Mouse (Mus musculus) thymus, adult 18-20 months (tissue): ENCODE measurements at regions not wholly inside any gene's neighbourhood (a gene's known extent, or its start where the extent isn't known, plus 50 kb on each side); places are given as distances from the start of the nearest gene placed in this dataset.
"Not testable (repeated sequence)": the region's sequence is repeated elsewhere in the genome, so short reads cannot be mapped to it uniquely, and the experiment has no call there.

ENCODE experiments used
- DNase-seq, 2 experiments: peaks; one replicate each; pipeline ENCODE4 v3.0.0; 2022; ENCODE audit warnings: mixed read lengths in 2 of 2

- no peak for DNase-seq
Observed at GRCm38 (mm10) chr17:16571403-16571802, 492.5 kb upstream of the Zfp960 start.

DNA sequence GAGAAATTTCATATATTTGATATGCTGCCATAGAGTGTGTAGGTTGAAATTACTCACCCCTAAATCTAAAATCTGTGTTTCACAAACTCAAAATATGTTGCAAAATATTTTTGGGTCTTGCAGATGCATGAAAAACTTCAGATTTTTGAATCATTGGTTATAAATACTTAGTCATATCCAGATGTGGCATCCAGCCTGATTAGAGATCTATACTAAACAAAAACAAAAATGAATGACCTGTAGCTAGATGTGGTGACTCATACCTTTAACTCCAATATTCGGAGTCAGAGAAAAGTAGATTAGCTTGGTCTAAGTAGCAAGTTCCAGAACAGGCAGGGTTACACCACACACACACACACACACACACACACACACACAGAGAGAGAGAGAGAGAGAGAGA, 475.1 kb upstream of the Zfp960 start:
- no peak for DNase-seq

DNA sequence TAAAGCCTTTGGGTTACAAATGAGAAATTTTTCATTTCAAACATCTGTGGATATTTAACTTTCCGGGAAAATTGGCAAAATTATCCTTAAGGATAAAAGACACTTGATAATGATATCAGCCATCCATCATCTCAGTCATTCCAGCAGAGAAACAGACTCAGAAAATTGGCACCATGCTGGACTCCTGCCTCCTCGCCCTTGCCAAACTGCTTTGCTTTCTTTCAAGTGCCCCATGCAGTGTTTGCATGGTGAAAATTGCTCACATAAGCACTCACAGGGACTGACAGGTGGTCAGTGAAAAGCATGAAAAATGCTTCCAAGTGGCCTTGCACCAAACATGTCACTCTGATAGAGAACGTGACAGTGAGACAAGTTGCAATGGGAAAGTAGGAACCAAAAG, 464.2 kb upstream of the Zfp960 start:
- no peak for DNase-seq

- no peak for DNase-seq
Observed at GRCm38 (mm10) chr17:16612405-16612979, 451.4 kb upstream of the Zfp960 start.

- no peak for DNase-seq
Observed at GRCm38 (mm10) chr17:16621931-16622556, 441.9 kb upstream of the Zfp960 start.

- no peak for DNase-seq
Observed at GRCm38 (mm10) chr17:16629854-16630253, 434.1 kb upstream of the Zfp960 start.

DNA sequence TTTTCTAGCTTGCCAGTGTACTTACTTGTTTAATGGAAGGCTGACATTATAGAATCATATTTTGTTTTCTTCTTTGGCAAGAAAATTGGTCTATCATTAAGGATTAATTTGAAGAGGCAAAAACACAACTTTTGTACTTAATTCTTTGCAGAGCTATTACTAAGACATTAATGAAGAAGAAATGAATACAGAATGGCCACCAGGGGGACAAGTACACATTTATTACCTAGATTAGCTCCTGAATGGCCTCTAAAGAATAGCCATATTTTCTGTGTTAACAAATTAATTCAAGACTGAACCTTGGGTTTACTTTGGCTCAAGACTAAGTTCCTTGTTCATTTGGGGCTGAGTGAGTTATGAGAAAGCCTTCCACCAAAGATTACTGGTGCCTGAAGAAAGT, 430.5 kb upstream of the Zfp960 start:
- no peak for DNase-seq

DNA sequence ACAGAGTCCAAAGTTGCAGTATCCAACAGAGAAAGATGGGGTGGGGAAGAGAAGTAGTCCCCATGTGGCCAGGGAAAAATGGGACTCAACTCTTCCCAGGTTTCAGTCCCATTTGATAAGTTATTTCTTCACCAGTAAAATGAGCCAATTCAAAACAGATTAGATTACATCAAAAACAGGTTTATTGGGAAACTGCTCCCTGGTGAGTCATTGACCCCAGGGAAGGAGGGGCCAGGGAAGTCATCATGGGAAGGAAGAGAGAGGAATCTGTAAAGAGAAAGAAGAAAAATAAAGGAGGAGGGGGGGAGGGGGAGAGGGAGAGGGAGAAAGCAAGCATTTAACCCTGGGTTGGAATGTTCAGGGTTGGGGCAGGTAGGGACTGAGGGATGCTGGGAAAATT, 426.4 kb upstream of the Zfp960 start:
- DNase-seq = no peak

DNA sequence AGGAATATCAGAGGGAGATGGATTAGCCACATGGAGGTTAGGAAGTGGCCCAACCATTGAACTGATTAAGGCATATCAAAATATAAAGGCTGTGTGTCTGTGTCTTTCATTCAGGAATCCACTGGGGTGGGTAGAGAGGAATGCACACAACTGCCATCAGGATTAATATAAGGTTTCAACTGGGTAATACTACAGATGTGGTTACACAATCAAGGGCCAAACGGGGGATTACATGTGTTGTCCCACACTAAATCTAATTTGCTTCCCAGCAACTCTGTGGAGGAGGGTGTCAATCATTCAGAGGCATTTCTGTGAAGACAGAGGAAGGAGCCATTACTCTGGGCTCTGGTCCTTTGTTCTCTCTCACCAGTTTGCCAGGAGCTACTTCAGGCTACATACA, 416.0 kb upstream of the Zfp960 start:
- no peak for DNase-seq

- no peak for DNase-seq
Observed at GRCm38 (mm10) chr17:16665253-16665652, 398.7 kb upstream of the Zfp960 start.

DNA sequence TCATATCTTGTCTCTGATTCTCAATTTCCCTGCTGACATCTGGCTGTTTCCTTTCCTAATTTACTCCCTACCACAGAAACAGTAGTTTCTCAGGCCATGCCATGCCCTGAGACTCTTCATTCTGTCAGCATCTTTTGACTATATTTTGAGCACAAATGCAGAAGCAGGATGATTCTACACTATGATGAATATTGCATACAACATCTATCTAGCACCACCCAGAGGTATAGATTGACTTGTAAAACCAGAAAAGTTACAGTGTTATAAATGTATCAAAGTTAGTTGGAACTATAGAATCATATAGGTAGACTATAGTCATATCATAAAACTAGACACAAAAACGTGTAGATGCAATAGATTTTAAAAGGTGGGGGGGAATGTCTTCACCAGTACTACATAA, 396.3 kb upstream of the Zfp960 start:
- DNase-seq = no peak

DNA sequence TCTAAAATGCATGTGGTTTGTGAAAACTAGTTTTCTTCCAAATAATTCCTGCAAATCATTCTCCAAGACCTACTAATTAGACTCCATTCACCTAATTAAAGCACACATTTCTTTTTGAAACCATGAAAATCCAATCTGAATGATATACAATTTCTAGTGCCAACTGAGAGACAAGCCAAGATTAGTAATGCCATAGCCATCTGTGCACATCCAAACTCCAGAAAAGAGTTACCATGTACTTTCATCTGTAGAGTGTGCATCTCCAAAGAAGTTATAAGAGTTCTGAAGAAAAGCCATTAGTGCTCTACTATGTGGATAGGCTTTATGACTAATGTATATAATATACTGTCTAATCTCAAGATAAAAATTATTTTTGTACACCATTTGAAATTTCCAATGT, 359.7 kb upstream of the Zfp960 start:
- no peak for DNase-seq

- no peak for DNase-seq
Observed at GRCm38 (mm10) chr17:16705890-16706289, 358.0 kb upstream of the Zfp960 start.

- no peak for DNase-seq
Observed at GRCm38 (mm10) chr17:16726904-16727303, 337.0 kb upstream of the Zfp960 start.

DNA sequence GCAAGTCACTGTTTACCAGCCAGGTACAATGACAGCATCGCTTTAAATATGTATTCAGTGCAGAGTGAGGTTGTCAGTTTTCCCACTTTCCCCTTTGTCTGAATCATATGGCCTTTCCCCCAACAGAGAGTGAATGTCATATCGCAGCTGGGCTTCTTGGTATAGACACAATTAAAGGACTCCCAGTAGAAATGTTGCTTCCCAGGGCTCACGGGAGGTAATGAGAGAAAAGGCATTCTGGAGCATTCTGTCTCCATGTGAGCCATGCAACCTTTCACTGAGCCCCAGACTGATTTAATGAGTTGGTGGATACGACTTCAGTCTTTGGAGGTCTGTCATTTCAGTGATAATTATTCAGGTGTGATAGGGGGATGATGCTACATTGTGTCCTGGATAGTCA, 310.8 kb upstream of the Zfp960 start:
- DNase-seq = no peak

- not testable (repeated sequence) for DNase-seq
Observed at GRCm38 (mm10) chr17:16770587-16770986, 293.3 kb upstream of the Zfp960 start.

GRCm38 (mm10) chr17:16798316-16798715, 265.6 kb upstream of the Zfp960 start:
- no peak for DNase-seq

GRCm38 (mm10) chr17:16804986-16805385, 258.9 kb upstream of the Zfp960 start:
- DNase-seq = no peak

- DNase-seq = no peak
Observed at GRCm38 (mm10) chr17:16818421-16818820, 245.5 kb upstream of the Zfp960 start.

DNA sequence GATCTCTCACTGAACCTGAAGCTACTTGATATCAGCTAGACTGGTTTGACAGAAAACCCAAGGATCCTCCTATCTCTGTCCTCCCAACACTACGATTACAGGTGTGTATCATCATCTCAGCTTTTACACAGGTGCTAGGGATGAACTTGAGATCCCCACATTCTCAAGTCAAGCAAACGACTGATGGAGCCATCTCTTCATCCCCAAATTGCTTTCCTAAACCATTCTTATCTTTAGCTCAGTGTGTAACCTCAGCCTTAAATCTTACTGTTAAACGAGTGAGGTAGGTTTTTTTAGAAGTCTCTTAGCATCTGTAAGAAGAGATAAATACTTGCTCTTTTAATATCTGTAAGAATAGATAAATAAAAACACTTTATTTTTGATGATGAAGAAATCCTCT, 242.2 kb upstream of the Zfp960 start:
- DNase-seq = no peak

GRCm38 (mm10) chr17:16839152-16839551, 224.8 kb upstream of the Zfp960 start:
- DNase-seq = no peak

GRCm38 (mm10) chr17:16860771-16861170, 203.1 kb upstream of the Zfp960 start:
- no peak for DNase-seq

DNA sequence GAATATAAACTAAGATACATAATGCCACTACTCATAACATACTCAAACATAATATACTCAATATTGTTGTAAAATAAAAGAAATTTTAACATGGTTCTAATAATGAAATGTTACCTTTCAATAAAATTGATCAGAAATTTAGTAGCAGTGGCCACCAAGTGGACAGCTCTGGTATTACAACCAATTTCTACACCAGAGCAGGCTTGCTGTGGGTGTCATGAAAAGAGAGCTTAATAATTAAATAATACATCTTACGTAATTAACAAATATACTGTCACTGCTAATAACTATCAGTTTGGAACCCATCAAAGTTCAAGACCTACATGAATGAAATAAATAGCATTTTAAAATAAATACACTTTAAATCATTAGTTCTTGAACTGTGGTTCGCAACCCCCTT, 163.1 kb upstream of the Zfp960 start:
- DNase-seq = no peak

- DNase-seq = no peak
Observed at GRCm38 (mm10) chr17:16918191-16918590, 145.7 kb upstream of the Zfp960 start.

- DNase-seq = no peak
Observed at GRCm38 (mm10) chr17:16926200-16926599, 137.7 kb upstream of the Zfp960 start.
